Mouse (Mus musculus): Measurements from ENCODE around the gene Gps2. TPM values are rescaled to one million over a fixed set of nuclear protein-coding genes. Genes with fewer than 3 reads are reported as not detected.
"Not testable (repeated sequence)": the region's sequence is repeated elsewhere in the genome, so short reads cannot be mapped to it uniquely, and the experiment has no call there.

Gene Gps2
- polyA plus RNA-seq, 1 experiment = 80.8 TPM

DNA sequence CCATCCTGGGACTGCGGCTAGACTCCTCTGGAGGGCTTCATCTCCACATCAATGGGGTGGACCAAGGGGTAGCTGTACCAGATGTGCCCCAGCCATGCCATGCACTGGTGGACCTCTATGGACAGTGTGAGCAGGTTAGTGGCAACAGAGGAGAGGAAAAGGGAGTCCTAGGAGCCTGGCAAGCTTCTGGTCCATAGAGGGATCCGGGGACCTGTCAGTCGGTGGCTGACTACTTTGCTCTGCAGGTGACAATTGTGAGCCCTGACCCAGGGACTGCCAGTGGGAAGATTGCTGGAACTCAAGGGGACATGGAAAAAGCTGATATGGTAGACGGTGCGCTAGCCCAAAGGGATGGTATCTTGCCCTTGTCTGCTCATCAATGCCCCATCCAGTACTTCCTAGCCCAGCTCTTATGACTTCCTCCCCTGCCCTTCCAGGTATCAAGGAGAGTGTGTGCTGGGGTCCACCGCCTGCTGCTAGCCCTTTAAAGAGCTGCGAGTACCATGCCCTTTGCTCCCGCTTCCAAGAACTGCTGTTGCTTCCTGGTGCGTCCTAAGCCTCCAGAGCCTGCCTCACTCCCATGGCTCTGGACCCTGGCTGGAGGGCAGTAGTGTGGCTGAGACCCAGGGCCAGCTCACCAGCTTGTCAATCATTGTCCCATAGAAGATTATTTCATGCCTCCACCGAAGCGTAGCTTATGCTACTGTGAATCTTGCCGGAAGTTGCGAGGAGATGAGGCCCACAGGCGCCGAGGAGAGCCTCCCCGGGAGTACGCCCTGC is 2.7 kb upstream of the Gps2 start:
- DNase-seq (ENCODE audit: low read depth) = no peak
- TF ChIP-seq POLR2A (IDR thresholded peaks at IDR 0.05; ENCODE audit: borderline replicate concordance, extremely low read depth, insufficient read depth, insufficient read length, poor library complexity, severe bottlenecking) (no peak), CTCF (IDR thresholded peaks at IDR 0.05; ENCODE audit: borderline replicate concordance, extremely low read depth, insufficient read depth, insufficient read length) (no peak)

DNA sequence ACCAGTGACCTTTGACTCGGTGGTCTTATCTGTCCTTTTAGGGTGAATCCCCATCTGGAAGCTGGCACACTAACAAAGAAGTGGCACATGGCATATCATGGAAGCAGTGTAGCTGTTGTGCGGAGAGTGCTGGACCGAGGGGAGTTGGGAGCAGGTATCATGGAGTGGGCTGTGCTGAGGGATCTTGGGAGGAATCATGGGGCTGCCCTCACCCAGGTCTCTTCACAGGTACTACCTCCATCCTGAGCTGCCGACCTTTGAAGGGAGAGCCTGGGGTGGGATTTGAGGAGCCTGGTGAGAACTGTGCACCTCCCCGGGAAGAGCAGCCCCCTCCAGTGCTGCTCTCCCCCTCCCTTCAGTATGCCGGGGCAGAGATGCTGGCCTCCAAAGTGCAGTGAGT is 2.0 kb upstream of the Gps2 start:
- no peak for DNase-seq (ENCODE audit: low read depth)

DNA sequence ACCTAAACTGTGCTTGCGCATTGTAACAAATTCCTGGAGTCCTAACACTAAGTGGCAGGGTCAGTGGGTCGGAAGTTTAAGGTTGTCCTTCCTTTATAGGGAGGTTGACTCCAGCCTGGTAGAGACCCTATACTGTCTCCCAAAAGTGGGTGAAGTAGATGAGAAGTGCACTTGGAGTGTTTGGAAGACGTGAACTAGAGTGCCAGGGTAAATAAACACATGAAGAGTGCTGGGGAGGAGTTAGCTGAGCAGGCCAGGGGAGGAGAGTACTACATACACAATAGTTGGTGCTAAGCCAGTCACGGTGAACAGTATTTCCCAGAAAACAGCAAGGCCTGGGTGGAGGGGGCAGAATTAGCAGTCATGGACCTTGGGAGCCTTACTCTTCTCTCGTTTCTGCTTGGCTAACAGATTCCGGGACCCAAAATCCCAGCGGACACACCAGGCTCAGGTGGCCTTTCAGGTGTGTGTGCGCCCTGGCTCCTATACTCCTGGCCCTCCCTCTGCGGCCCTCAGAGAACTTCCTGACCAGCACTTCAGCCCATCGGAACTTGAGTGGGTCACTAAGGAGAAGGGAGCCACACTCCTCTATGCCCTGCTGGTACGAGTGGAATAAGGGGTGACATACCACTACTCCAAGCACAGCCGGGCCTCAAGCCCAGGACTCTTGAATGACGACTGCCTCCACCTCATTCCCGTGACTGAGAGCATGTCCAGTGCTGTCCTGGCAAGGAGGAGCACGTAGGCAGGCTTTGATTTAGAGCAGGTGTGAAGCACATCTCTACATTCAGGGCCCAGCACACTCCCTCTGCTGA is 765 bp upstream of the Gps2 start:
- TF ChIP-seq POLR2A (IDR thresholded peaks at IDR 0.05; ENCODE audit: borderline replicate concordance, extremely low read depth, insufficient read depth, insufficient read length, poor library complexity, severe bottlenecking) (no peak), CTCF (IDR thresholded peaks at IDR 0.05; ENCODE audit: borderline replicate concordance, extremely low read depth, insufficient read depth, insufficient read length) (no peak)
- DNase-seq (ENCODE audit: low read depth) = no peak

More for the DNA sequence above, 2.0 kb upstream of the Gps2 start:
- TF ChIP-seq POLR2A (IDR thresholded peaks at IDR 0.05; ENCODE audit: borderline replicate concordance, extremely low read depth, insufficient read depth, insufficient read length, poor library complexity, severe bottlenecking) = no peak
- TF ChIP-seq CTCF (IDR thresholded peaks at IDR 0.05; ENCODE audit: borderline replicate concordance, extremely low read depth, insufficient read depth, insufficient read length) = no peak

DNA sequence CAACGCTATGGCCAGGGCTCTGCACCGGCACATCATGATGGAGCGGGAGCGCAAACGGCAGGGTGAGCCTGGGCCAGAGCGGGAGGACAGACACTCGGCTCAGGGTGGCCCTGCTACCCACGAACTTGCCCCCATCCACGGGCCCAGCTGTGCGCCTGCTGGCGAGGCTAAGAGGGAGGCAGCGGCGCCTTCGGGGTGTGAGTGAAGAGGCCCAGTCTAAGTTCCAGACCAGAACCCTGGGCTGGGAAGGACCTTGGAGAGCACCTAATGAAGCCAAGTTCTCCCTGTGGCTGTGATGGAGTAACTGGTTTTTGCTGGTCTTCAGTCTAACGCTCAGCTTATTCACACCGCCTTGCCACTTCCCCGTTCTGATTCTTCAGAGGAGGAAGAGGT is 680 bp downstream of the Gps2 start:
- DNase-seq (ENCODE audit: low read depth) = no peak
- TF ChIP-seq POLR2A (IDR thresholded peaks at IDR 0.05; ENCODE audit: borderline replicate concordance, extremely low read depth, insufficient read depth, insufficient read length, poor library complexity, severe bottlenecking) = no peak
- no peak for TF ChIP-seq CTCF (IDR thresholded peaks at IDR 0.05; ENCODE audit: borderline replicate concordance, extremely low read depth, insufficient read depth, insufficient read length)

DNA sequence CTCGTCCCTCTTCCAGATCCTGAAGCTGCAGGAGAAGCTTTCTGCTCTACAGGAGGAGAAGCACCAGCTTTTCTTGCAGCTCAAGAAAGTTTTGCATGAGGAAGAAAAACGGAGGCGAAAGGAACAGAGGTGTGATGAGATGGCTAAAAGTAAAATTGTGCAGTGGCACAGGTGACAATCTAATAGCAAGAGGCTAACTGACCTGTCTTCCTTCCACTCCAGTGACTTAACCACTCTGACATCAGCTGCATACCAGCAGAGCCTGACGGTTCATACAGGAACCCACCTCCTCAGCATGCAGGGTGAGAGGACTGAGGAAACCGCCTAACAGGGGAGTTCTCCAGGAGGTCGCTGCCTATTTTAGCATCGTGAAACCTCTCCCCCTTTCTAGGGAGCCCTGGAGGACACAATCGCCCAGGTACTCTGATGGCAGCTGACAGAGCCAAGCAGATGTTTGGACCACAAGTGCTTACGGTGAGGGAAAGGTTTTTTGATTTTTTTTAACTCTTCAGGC is 1.3 kb downstream of the Gps2 start:
- TF ChIP-seq POLR2A (IDR thresholded peaks at IDR 0.05; ENCODE audit: borderline replicate concordance, extremely low read depth, insufficient read depth, insufficient read length, poor library complexity, severe bottlenecking) (no peak), CTCF (IDR thresholded peaks at IDR 0.05; ENCODE audit: borderline replicate concordance, extremely low read depth, insufficient read depth, insufficient read length) (no peak)
- DNase-seq (ENCODE audit: low read depth) = no peak

DNA sequence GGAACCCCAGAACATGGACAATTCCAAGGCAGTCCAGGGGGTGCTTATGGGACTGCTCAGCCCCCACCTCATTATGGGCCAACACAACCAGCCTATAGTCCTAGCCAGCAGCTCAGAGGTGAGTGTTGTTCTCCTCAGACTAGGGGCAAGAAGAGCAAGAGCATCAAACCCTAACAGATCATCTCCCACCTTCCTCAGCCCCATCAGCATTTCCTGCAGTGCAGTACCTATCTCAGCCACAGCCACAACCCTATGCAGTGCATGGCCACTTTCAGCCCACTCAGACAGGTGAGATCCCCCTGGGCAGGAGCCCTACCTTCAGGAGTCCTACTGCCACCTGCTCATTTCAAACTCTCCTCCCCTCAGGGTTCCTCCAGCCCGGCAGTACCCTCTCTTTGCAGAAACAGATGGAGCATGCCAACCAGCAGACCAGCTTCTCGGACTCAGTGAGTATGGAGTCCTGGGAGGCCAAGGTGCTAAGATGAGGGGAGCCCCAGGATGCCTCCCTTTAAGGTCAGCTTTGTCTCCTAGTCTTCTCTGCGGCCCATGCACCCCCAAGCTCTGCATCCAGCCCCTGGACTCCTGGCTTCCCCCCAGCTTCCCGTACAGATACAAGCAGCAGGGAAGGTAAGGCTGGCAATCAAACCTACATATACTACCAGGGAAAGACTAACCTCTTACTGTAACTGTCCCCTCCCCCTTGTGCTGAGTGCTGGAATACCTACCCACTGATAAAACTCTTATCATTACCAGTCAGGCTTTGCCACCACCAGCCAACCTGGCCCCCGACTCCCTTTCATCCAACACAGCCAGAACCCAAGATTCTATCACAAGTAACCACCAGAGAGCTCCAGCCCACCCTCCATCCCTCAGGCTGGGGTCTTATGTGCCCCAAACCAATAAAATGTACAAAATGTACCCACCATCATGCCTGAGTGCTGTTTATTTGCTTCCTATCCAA is 2.3 kb downstream of the Gps2 start:
- TF ChIP-seq CTCF (IDR thresholded peaks at IDR 0.05; ENCODE audit: borderline replicate concordance, extremely low read depth, insufficient read depth, insufficient read length) = no peak
- no peak for TF ChIP-seq POLR2A (IDR thresholded peaks at IDR 0.05; ENCODE audit: borderline replicate concordance, extremely low read depth, insufficient read depth, insufficient read length, poor library complexity, severe bottlenecking)
- DNase-seq (ENCODE audit: low read depth) = no peak

DNA sequence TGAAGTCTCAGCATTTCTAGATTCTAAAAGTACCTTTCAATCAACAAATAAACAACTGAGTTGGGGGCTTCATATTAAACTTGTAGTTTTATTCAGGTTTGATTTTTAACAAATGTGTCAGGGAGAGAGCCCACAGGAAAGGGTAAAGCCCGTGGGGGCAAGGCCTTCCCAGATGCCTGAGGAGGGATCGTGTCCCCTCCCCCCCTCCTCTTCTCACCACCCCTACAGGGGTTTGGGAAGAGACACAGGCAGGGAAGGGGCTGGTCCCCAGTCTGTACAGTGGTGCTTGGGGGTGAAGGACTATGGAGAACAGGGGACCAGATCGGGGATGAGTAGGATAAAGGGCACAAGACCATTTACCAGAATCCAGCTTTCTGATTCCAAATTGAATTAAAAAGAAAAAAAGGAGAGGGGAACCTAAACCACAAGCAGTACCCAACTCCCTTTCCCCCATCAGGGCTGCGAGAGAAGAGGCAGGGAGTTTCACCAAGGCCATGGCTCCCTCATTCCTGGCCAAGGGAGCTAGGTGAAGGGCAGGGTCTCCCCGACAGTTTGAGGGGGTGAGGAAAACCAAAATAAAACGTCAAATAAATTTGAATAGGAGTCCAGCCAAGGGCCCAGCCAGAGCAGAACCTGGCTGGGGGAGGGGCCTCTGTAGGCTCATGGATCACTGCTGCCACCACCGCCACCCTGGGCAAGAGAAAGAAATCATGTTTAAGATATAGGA is 3.1 kb downstream of the Gps2 start:
- not testable (repeated sequence) for DNase-seq (ENCODE audit: low read depth)

DNA sequence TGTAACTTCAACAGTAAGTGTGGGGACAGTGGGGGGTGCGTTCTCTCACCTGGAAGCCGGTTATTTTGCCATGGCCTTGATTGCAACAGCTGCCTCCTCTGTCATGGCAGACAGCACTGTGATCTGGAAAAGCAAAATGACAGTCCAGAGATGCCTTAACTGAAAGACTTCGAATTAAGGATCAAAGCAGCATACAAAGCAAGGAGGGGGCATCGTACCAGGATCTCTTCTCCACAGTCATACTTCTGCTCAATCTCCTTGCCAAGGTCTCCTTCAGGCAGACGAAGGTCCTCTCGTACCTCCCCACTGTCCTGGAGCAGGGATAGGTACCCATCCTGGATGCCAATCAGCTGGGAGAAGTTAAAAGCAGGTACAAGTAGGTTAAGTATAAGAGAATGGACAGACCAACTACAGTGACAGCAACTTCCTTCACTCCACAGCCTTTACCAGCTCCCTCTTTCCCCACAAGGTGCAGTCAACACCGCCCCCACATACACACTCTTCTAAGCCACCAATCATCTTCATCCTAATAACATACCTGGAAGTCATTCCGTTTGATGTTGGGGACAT is 3.8 kb downstream of the Gps2 start:
- no peak for DNase-seq (ENCODE audit: low read depth)
- TF ChIP-seq POLR2A (IDR thresholded peaks at IDR 0.05; ENCODE audit: borderline replicate concordance, extremely low read depth, insufficient read depth, insufficient read length, poor library complexity, severe bottlenecking) (no peak), CTCF (IDR thresholded peaks at IDR 0.05; ENCODE audit: borderline replicate concordance, extremely low read depth, insufficient read depth, insufficient read length) (no peak)

DNA sequence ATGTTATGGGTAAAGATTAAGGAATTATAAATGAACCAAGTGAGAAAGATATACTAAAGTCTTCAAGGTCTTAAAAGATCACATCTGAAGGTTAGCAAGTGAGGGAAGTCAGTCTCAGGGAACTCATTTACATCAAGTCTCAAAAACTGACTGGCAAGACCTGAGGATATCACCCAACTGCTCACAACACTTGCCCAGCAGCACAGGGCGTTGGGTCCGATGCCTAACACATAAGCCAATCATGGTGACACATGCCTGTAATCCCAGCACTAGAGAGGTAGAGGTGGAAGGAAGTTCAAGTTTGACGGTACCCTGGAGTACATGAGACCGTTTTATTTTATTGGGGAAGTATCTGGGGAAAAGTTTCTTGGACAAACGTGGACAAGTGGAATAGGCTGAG is 4.4 kb downstream of the Gps2 start:
- no peak for TF ChIP-seq POLR2A (IDR thresholded peaks at IDR 0.05; ENCODE audit: borderline replicate concordance, extremely low read depth, insufficient read depth, insufficient read length, poor library complexity, severe bottlenecking)
- no peak for TF ChIP-seq CTCF (IDR thresholded peaks at IDR 0.05; ENCODE audit: borderline replicate concordance, extremely low read depth, insufficient read depth, insufficient read length)
- no peak for DNase-seq (ENCODE audit: low read depth)

DNA sequence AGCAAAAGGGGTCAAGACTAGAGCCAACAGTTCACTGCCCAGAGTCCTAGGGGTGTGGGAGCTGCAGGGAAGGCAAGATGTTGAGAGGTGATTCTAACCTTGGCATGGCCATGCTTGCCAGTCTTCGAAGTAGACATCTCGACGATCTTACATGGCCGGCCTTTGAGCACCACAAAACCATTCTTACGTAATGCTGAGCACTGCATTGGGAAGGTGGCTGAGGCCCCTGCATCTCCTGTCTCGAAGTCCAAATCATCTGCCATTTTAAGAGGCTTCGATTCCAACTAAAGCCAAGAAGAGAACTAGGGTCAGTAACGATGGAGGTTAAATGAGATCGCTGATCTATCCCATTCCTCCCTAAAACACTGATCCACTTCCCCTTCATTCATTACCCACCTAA is 5.4 kb downstream of the Gps2 start:
- DNase-seq (ENCODE audit: low read depth) = no peak
- TF ChIP-seq CTCF (IDR thresholded peaks at IDR 0.05; ENCODE audit: borderline replicate concordance, extremely low read depth, insufficient read depth, insufficient read length) (no peak), POLR2A (IDR thresholded peaks at IDR 0.05; ENCODE audit: borderline replicate concordance, extremely low read depth, insufficient read depth, insufficient read length, poor library complexity, severe bottlenecking) (no peak)
